Mouse (Mus musculus) bone marrow, adult 2 months (tissue): ENCODE data around the gene Cpne2.

Experiments
- CTCF ChIP-seq: fragments of 200-500 bp; IDR thresholded peaks from 2 replicates; pipeline ENCODE4 v1.5.1; 2011; ENCODE audit warnings: low read length, control low read depth; ENCODE audit not compliant: control insufficient read depth, insufficient read depth
- POLR2A ChIP-seq: fragments of 200-500 bp; IDR thresholded peaks from 2 replicates; pipeline ENCODE4 v1.6.1; 2011; ENCODE audit warnings: low read depth, mild to moderate bottlenecking, control low read depth, low read length, borderline replicate concordance; ENCODE audit not compliant: control insufficient read depth

DNA sequence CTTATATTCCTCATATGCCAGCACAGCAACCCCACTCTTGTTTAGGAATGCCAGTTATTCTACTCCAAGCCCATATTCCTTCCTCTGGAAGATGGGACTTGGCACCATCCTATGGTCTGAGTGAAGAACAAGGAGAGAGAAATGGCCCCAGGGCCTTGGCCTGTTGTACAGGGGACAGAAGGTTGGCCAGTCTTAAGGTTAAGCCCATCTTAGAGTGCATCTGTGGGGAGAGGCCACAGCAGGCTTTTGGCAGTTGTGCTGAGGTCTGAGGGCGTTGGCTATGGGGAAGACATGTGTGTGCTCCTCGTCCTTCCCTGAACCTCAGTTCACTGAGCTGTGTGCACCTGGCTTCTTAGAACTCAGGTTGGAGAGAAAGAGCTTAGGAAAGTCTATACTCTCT, 19.9 kb downstream of the Cpne2 start:
- TF ChIP-seq CTCF (no peak), POLR2A (no peak)
